8 mouse cellular contexts compared by ENCODE assay signal in the genomic region with DNA sequence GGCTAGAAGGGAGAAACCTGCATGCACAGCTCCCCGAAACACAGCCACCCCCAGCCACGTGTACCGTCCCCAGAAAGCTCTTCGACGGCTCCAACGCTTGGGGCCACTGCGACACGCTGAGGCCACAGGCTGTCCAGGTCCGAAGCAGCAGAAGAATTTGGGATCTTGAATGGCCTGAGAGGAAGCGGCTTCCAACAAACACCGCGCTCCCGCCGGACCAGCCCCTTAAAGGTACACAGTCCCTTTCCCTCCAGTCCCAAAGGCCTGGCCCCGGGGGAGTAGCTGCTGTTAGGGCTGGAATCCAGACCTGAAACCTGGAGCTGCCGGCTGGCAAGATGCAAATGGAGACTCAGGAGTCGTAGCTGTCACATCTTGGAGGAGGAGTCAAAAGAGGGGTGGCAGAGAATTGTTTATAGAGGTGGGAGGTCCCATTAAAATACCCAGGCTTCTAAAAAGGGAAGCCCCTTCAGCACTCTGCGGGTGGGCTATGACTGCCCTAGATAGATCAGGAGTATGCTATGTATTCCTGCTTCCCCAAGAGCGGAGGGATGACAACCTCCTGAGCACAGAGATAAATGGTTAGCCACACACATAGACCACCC. TPM values are rescaled to one million over a fixed set of nuclear protein-coding genes. Genes with fewer than 3 reads are reported as not detected.
DNase-seq lines count a peak whose midpoint lies in the region; ATAC-seq and TF ChIP-seq lines count a peak whose summit lies in the region.
"Had no signal": no experiment of that assay in that cellular context is flagged by ENCODE, and none has a peak within 500 bp of the region (broad histone marks: within the 10 kb centered on the region; RNA-seq: fewer than 3 reads in every experiment).

A gene (minus strand): TSS at position 176 of the 602 bp plus-strand sequence.

- H3K4me3 ChIP-seq in ES-E14 (ENCODE audit: insufficient read depth in 1 of 2, low read depth in 1 of 2, low read length in 2 of 2, poor library complexity in 1 of 2, severe bottlenecking in 1 of 2): peak within 1 kb of the TSS in 1 of 2 experiments; percentile 22; a peak in 2 of 4 replicates
- H3K4me3 ChIP-seq in heart, embryonic 14.5 days (ENCODE audit: control insufficient read depth in 1 of 2, insufficient read depth in 1 of 2, low read depth in 1 of 2, low read length in 2 of 2): peak within 1 kb of the TSS; percentile 23 to 32
- peak within 1 kb of the TSS; percentile 17 for H3K4me3 ChIP-seq in limb, embryonic 11.5 days (ENCODE audit: low read depth, low read length)
- H3K4me3 ChIP-seq in neural tube, embryonic 12.5 days: no peak within 1 kb of the TSS
- H3K4me3 ChIP-seq: myocyte had no signal

- 0 out of 2 replicates have a peak within 1 kb of the TSS, but pooled peaks have one; percentile 6 for H3K9ac ChIP-seq in ES-E14 (ENCODE audit: insufficient read depth, low read depth, low read length, poor library complexity, severe bottlenecking)
- H3K9ac ChIP-seq in heart, embryonic 14.5 days (ENCODE audit: low read length): peak within 1 kb of the TSS; percentile 42
- peak within 1 kb of the TSS; percentile 14; the same call in 1 of the 2 replicates for H3K9ac ChIP-seq in limb, embryonic 11.5 days (ENCODE audit: low read length)
- no peak within 1 kb of the TSS for H3K9ac ChIP-seq in neural tube, embryonic 12.5 days

- in situ Hi-C loops in ES-E14 (cut with MboI; ENCODE audit: low sequenced_read_pairs in 2 of 2, unreplicated experiment in 2 of 2): loop anchor here (25.0 kb wide), 1 partner anchor 231 kb away; no protein-coding TSS in a partner anchor

- DNase-seq in ES-E14 (ENCODE audit: low read depth, low spot score): no peak
- DNase-seq in adrenal gland, postnatal 14 days: peak; percentile 73
- peak; percentile 57 for DNase-seq in limb, embryonic 11.5 days (ENCODE audit: low spot score)
- no peak for DNase-seq in layer of hippocampus, adult 8-10 months (ENCODE audit: low spot score in 2 of 2)
- DNase-seq in urinary bladder, postnatal 25 days (ENCODE audit: low spot score): no peak

- H3K9me3 ChIP-seq in ES-E14 (ENCODE audit: control insufficient read depth, insufficient read depth, low read depth, low read length): no peaks in the 10 kb centered on the region
- no peaks in the 10 kb centered on the region for H3K9me3 ChIP-seq in heart, embryonic 14.5 days (ENCODE audit: control insufficient read depth, low read length)
- H3K9me3 ChIP-seq in limb, embryonic 11.5 days (ENCODE audit: control insufficient read depth, low read length): no peaks in the 10 kb centered on the region
- no peaks in the 10 kb centered on the region for H3K9me3 ChIP-seq in neural tube, embryonic 12.5 days

- no peak for ATAC-seq in heart, embryonic 14.5 days (ENCODE audit: insufficient number of reproducible peaks, insufficient read depth, low FRiP score, low read depth)
- no peak for ATAC-seq in limb, embryonic 11.5 days (ENCODE audit: insufficient number of reproducible peaks, low FRiP score, low TSS enrichment, low read depth)
- no peak; the same call in 1 of the 2 replicates for ATAC-seq in neural tube, embryonic 12.5 days (ENCODE audit: low FRiP score, low read depth)

- WGBS in heart, embryonic 14.5 days: 3% methylated on average over 19 of the region's 19 CpGs
- WGBS in limb, embryonic 11.5 days: 4% methylated on average over 19 of the region's 19 CpGs
- WGBS in neural tube, embryonic 12.5 days: 3% methylated on average over 19 of the region's 19 CpGs

- peak within 1 kb of the TSS; percentile 69 for H3K4me2 ChIP-seq in heart, embryonic 14.5 days (ENCODE audit: low read length)
- H3K4me2 ChIP-seq in limb, embryonic 11.5 days (ENCODE audit: low read depth, severe bottlenecking): peak within 1 kb of the TSS; percentile 38
- peak within 1 kb of the TSS; percentile 51 for H3K4me2 ChIP-seq in neural tube, embryonic 12.5 days (replicated peaks)

- peaks cover 4% of the 10 kb centered on the region; the same call in 1 of the 2 replicates for H3K27me3 ChIP-seq in heart, embryonic 14.5 days (ENCODE audit: control insufficient read depth, insufficient read depth, low read length)
- no peaks in the 10 kb centered on the region for H3K27me3 ChIP-seq in limb, embryonic 11.5 days (ENCODE audit: control insufficient read depth, insufficient read depth, low read length)
- peaks cover 9% of the 10 kb centered on the region; the same call in 1 of the 2 replicates for H3K27me3 ChIP-seq in neural tube, embryonic 12.5 days (replicated peaks)

- peaks cover 2 to 6% of the 10 kb centered on the region in 2 experiments; a peak in 2 of 4 replicates for H3K4me1 ChIP-seq in ES-E14 (ENCODE audit: control insufficient read depth in 2 of 2, insufficient read depth in 2 of 2, low read length in 2 of 2, poor library complexity in 1 of 2)
- peaks cover 16 to 45% of the 10 kb centered on the region in 2 experiments for H3K4me1 ChIP-seq in heart, embryonic 14.5 days (ENCODE audit: control insufficient read depth in 2 of 2, insufficient read depth in 2 of 2, low read length in 2 of 2)
- peaks cover 8% of the 10 kb centered on the region; the same call in 1 of the 2 replicates for H3K4me1 ChIP-seq in limb, embryonic 11.5 days (ENCODE audit: control insufficient read depth, insufficient read depth, low read length)
- peaks cover 23% of the 10 kb centered on the region for H3K4me1 ChIP-seq in neural tube, embryonic 12.5 days

- no peak within 1 kb of the TSS for H3K27ac ChIP-seq in ES-E14 (ENCODE audit: insufficient read depth, low read depth, low read length, poor library complexity, severe bottlenecking)
- H3K27ac ChIP-seq in heart, embryonic 14.5 days (replicated peaks in 1 of 2; ENCODE audit: control insufficient read depth in 1 of 2, insufficient read depth in 1 of 2, low read depth in 2 of 2, low read length in 2 of 2): no peak within 1 kb of the TSS
- no peak within 1 kb of the TSS for H3K27ac ChIP-seq in limb, embryonic 11.5 days (replicated peaks; ENCODE audit: low read depth, low read length)
- H3K27ac ChIP-seq in neural tube, embryonic 12.5 days: no peak within 1 kb of the TSS

- peaks cover 17% of the 10 kb centered on the region for H3K36me3 ChIP-seq in ES-E14 (ENCODE audit: control insufficient read depth, insufficient read depth, low read length, poor library complexity, severe bottlenecking)
- peaks cover 28% of the 10 kb centered on the region for H3K36me3 ChIP-seq in heart, embryonic 14.5 days (ENCODE audit: control insufficient read depth, insufficient read depth, low read length)
- H3K36me3 ChIP-seq in limb, embryonic 11.5 days (ENCODE audit: control insufficient read depth, insufficient read depth, low read length): no peaks in the 10 kb centered on the region; the same call in 1 of the 2 replicates
- H3K36me3 ChIP-seq in neural tube, embryonic 12.5 days: peaks cover 11% of the 10 kb centered on the region

TF ChIP-seq in ES-E14, 5 proteins besides CTCF, POLR2A, EP300 and RAD21:
- TF ChIP-seq HCFC1 (IDR thresholded peaks at IDR 0.05; ENCODE audit: borderline replicate concordance, insufficient read depth, low read length) (no peak), CHD2 (IDR thresholded peaks at IDR 0.05; ENCODE audit: low read depth, low read length) (no peak), ZC3H11A (IDR thresholded peaks at IDR 0.05; ENCODE audit: borderline replicate concordance, low read depth, low read length) (no peak), MAFK (IDR thresholded peaks at IDR 0.05; ENCODE audit: insufficient read depth, low read depth, low read length) (no peak), ZNF384 (IDR thresholded peaks at IDR 0.05; ENCODE audit: low read depth, low read length) (no peak)

RNA-seq across cellular contexts. Expression of the gene that starts here (rescaled TPM):
- total RNA-seq in ES-E14 (2012; rRNA removed): 6.5 and 17.2 TPM in 2 replicates
- 1.1 and 1.3 TPM in 2 replicates for total RNA-seq in adrenal gland, postnatal 14 days (2021)
- polyA plus RNA-seq in heart, embryonic 14.5 days (2014; fragmentation: Nextera tagmentation; extraction: Ambion mirVana): 0.93 and 2.0 TPM in 2 replicates
- 1.1 TPM in 2 replicates for polyA plus RNA-seq in limb, embryonic 11.5 days (2014; fragmentation: Nextera tagmentation; extraction: Ambion mirVana)
- polyA plus RNA-seq in neural tube, embryonic 12.5 days (2016; fragmentation: Nextera tagmentation; extraction: Ambion mirVana): 1.7 and 1.9 TPM in 2 replicates
- 1 to 10 TPM; 1.6 to 3.0 (median 1.9) TPM for total RNA-seq in layer of hippocampus, adult 8-10 months (2022)

Comparison
In these comparisons a context has a peak if more than half of its experiments do, and no peak if none do; other contexts are left out.
1. DNase-seq: peak in adrenal gland, postnatal 14 days (single experiment) and limb, embryonic 11.5 days (single experiment); none in ES-E14 (single experiment), layer of hippocampus, adult 8-10 months (0 of 2) and urinary bladder, postnatal 25 days (single experiment).
2. Peak in every context shown above with its lines, with median percentiles within 50 percentile points of each other: H3K4me2 ChIP-seq.